ENCODE assay signal across 8 mouse cellular contexts in the genomic region with DNA sequence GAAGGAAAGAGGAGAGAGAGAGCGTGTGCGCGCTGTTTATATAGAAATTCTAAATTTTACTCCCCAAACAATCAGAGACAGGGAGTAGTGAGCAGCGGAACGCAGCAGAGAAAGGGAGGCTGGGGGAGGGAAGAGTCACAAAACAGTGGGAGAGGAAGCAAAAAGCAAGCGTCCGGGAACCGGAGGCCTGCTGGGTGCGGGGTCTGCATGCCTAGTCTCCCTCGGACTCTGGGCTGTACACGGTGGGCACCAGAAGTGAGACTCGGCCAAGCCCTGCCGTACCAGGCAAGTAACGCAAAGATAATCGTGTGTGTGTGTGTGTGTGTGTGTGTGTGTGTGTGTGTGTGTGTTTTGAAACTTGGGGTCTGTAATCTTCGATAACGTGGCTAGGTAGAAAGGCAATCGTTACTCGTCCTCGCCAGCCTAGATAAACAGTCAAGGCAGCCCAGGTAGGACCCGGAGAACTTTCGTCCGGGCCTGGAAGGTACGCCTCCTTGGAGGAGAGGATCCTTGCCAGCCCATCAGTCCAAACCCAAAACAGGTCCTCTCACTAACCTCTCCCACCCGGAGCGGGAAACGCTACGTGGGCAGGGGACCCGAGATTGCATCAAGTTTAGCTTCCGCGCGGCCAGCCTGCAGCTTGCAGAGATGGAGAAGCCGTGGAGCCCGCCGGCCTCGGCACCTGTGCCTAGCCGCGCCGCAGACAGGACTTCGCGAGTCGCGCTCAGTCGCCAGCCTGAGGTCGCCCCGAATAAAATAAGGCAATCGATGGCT. TPM values are rescaled to one million over a fixed set of nuclear protein-coding genes. Genes with fewer than 3 reads are reported as not detected.
A peak's percentile ranks its signal among the peaks of the same experiment; 100 is the strongest.
DNase-seq lines count a peak whose midpoint lies in the region; ATAC-seq and TF ChIP-seq lines count a peak whose summit lies in the region.

No protein-coding gene starts in this region.

- peak overlapping the region; percentile 36 for H3K9ac ChIP-seq in heart, postnatal 0 days (replicated peaks; ENCODE audit: low read depth, low read length)
- H3K9ac ChIP-seq in neural tube, embryonic 14.5 days (replicated peaks; ENCODE audit: low read depth, low read length) = peak overlapping the region; percentile 81

- TF ChIP-seq CTCF in heart, postnatal 0 days (IDR thresholded peaks at IDR 0.05; ENCODE audit: low read depth) = no peak

- DNase-seq in layer of hippocampus, adult 11-12 months (ENCODE audit: low spot score) = peak; percentile 31
- DNase-seq in layer of hippocampus, adult 9-10 months (ENCODE audit: low spot score) = no peak
- peak; percentile 42 for DNase-seq in Muller cell, postnatal 12 days (ENCODE audit: inconsistent ontology term)
- DNase-seq in cerebellum, postnatal 36 days = peak; percentile 63 to 69
- DNase-seq in heart, postnatal 0 days (ENCODE audit: low spot score) = peak; percentile 5
- peak; percentile 72 to 74 for DNase-seq in left cerebral cortex, postnatal 25 days (ENCODE audit: low spot score in 2 of 2)
- DNase-seq in gastrocnemius, postnatal 36 days = no peak

- H3K4me1 ChIP-seq in heart, postnatal 0 days (ENCODE audit: control insufficient read depth, insufficient read depth) = peaks cover 14% of the 10 kb centered on the region; the same call in 1 of the 2 replicates
- peaks cover 15% of the 10 kb centered on the region for H3K4me1 ChIP-seq in neural tube, embryonic 14.5 days (ENCODE audit: control insufficient read depth, insufficient read depth, low read length)

- ATAC-seq in heart, postnatal 0 days (ENCODE audit: insufficient read depth, low read depth) = no peak
- 0 out of 2 replicates have a peak, but pooled peaks have one; percentile 0 for ATAC-seq in neural tube, embryonic 14.5 days (ENCODE audit: low read depth)

- H3K9me3 ChIP-seq in heart, postnatal 0 days (replicated peaks; ENCODE audit: control insufficient read depth, low read length) = no peaks in the 10 kb centered on the region
- H3K9me3 ChIP-seq in neural tube, embryonic 14.5 days (ENCODE audit: control insufficient read depth, low read length) = no peaks in the 10 kb centered on the region

- TF ChIP-seq EP300 in heart, postnatal 0 days (IDR thresholded peaks at IDR 0.05; ENCODE audit: low read depth) = no peak

- peak overlapping the region; percentile 99 for H3K4me2 ChIP-seq in heart, postnatal 0 days (ENCODE audit: low read depth, low read length)
- peak overlapping the region; percentile 84 for H3K4me2 ChIP-seq in neural tube, embryonic 14.5 days (ENCODE audit: low read depth, low read length)

- intact Hi-C loops in left cerebral cortex, postnatal 25 days (cut with DNase I) = loop anchor here (5.0 to 10.0 kb wide), 10 partner anchors 225 to 1642 kb away; no protein-coding TSS in a partner anchor
- intact Hi-C loops in gastrocnemius, postnatal 36 days (cut with DNase I) = no loop called here

- H3K4me3 ChIP-seq in heart, postnatal 0 days (ENCODE audit: low read depth, low read length) = peak overlapping the region; percentile 73
- peak overlapping the region; percentile 91 for H3K4me3 ChIP-seq in neural tube, embryonic 14.5 days (ENCODE audit: low read depth, low read length)

- H3K36me3 ChIP-seq in heart, postnatal 0 days (replicated peaks; ENCODE audit: control insufficient read depth, insufficient read depth, low read length) = no peaks in the 10 kb centered on the region
- H3K36me3 ChIP-seq in neural tube, embryonic 14.5 days (ENCODE audit: control insufficient read depth, insufficient read depth, low read length) = no peaks in the 10 kb centered on the region

- under 1% methylated on average over 47 of the region's 47 CpGs for WGBS in heart, postnatal 0 days
- under 1% methylated on average over 47 of the region's 47 CpGs for WGBS in neural tube, embryonic 14.5 days

- H3K27me3 ChIP-seq in heart, postnatal 0 days (ENCODE audit: control insufficient read depth, insufficient read depth, low read length) = peaks cover 52% of the 10 kb centered on the region
- H3K27me3 ChIP-seq in neural tube, embryonic 14.5 days (ENCODE audit: control insufficient read depth, insufficient read depth, low read length) = no peaks in the 10 kb centered on the region

- H3K27ac ChIP-seq in heart, postnatal 0 days (ENCODE audit: low read depth) = peak overlapping the region; percentile 65
- peak overlapping the region; percentile 95 for H3K27ac ChIP-seq in neural tube, embryonic 14.5 days (ENCODE audit: low read depth, low read length)

RNA-seq across cellular contexts. Expression of gene Nr2f1, which starts 3.2 kb away (rescaled TPM):
- total RNA-seq in heart, postnatal 0 days (2014; rRNA removed; ENCODE audit: low replicate concordance) = 11.4 and 11.6 TPM in 2 replicates
- polyA plus RNA-seq in heart, postnatal 0 days (2015; fragmentation: Nextera tagmentation; extraction: Ambion mirVana) = 2.0 and 2.3 TPM in 2 replicates
- 100 to 1,000 TPM; 114 to 122 TPM for total RNA-seq in left cerebral cortex, postnatal 25 days (2021)
- polyA plus RNA-seq in neural tube, embryonic 14.5 days (2014; fragmentation: Nextera tagmentation; extraction: Ambion mirVana) = 48.6 and 50.3 TPM in 2 replicates
- under 1 TPM; 0.31 to 0.69 TPM for total RNA-seq in gastrocnemius, postnatal 36 days (2021)

Comparison
In these comparisons a context has a peak if more than half of its experiments do, and no peak if none do; other contexts are left out.
1. DNase-seq: peak in layer of hippocampus, adult 11-12 months (single experiment), Muller cell, postnatal 12 days (single experiment), cerebellum, postnatal 36 days (2 of 2), heart, postnatal 0 days (single experiment) and left cerebral cortex, postnatal 25 days (2 of 2); none in layer of hippocampus, adult 9-10 months (single experiment) and gastrocnemius, postnatal 36 days (0 of 2).